11 mouse cellular contexts compared by ENCODE assay signal in genomic region chr13:106788817-106789216, GRCm38 (mm10).
"Had no signal": no experiment of that assay in that cellular context is flagged by ENCODE, and none has a peak within 500 bp of the region (broad histone marks: within the 10 kb centered on the region; RNA-seq: fewer than 3 reads in every experiment).

No protein-coding gene starts in this region.

- H3K27me3 ChIP-seq: intestine, embryonic 15.5 days; limb, embryonic 13.5 days had no signal

- H3K4me2 ChIP-seq: intestine, embryonic 15.5 days; limb, embryonic 13.5 days had no signal

- H3K4me1 ChIP-seq: intestine, embryonic 15.5 days; limb, embryonic 13.5 days had no signal

- ATAC-seq: intestine, embryonic 15.5 days; lung, postnatal 0 days had no signal

- H3K4me3 ChIP-seq: intestine, embryonic 15.5 days; limb, embryonic 13.5 days had no signal

- H3K9ac ChIP-seq: intestine, embryonic 15.5 days; limb, embryonic 13.5 days; liver, embryonic 14.5 days had no signal

- H3K27ac ChIP-seq: intestine, embryonic 15.5 days; limb, embryonic 13.5 days; liver, embryonic 14.5 days had no signal

- DNase-seq: kidney, adult 18-20 months; kidney, postnatal 14 days; left cerebral cortex, postnatal 4 days; lung, adult 2 months; lung, postnatal 36 days; right cerebral cortex, postnatal 14 days; thymus, postnatal 36 days had no signal

- H3K9me3 ChIP-seq: intestine, embryonic 15.5 days; limb, embryonic 13.5 days had no signal
